Mouse (Mus musculus) lung, postnatal 0 days (tissue): ENCODE data around the gene Rptor. TPM values are rescaled to one million over a fixed set of nuclear protein-coding genes. Genes with fewer than 3 reads are reported as not detected.
A peak's percentile ranks its signal among the peaks of the same experiment; 100 is the strongest.

Source experiments
- ATAC-seq: fragments of 200-750 bp; cut with Nextera tagmentation; 2 replicates; pipeline ENCODE4 v1.8.0; 2017; ENCODE audit warnings: moderate library complexity
- DNase-seq: peaks from one replicate; pipeline ENCODE4 v3.0.0-alpha.2; 2016; ENCODE audit warnings: low spot score
- H3K27ac ChIP-seq: fragments of 300-500 bp; sonication (generic); 2 replicates; pipeline ENCODE4 v1.5.1; 2014; ENCODE audit warnings: antibody characterized with exemption, mild to moderate bottlenecking, low read length, mixed read lengths
- H3K27me3 ChIP-seq: fragments of 300-500 bp; sonication (generic); replicated peaks from 2 replicates; pipeline ENCODE4 v1.6.1; 2014; ENCODE audit warnings: low read length, mixed read lengths; ENCODE audit not compliant: insufficient read depth
- H3K36me3 ChIP-seq: fragments of 300-500 bp; sonication (generic); 2 replicates; pipeline ENCODE4 v1.6.1; 2014; ENCODE audit warnings: low read length, mixed read lengths; ENCODE audit not compliant: insufficient read depth
- H3K4me1 ChIP-seq: fragments of 300-500 bp; sonication (generic); 2 replicates; pipeline ENCODE4 v1.6.1; 2014; ENCODE audit warnings: antibody characterized with exemption, low read depth, low read length, mixed read lengths; ENCODE audit not compliant: insufficient read depth
- H3K4me2 ChIP-seq: fragments of 300-500 bp; sonication (generic); replicated peaks from 2 replicates; pipeline ENCODE4 v1.6.1; 2014; ENCODE audit warnings: low read depth, mild to moderate bottlenecking, low read length, moderate library complexity, mixed read lengths
- H3K4me3 ChIP-seq: fragments of 300-500 bp; sonication (generic); 2 replicates; pipeline ENCODE4 v1.5.1; 2014; ENCODE audit warnings: low read depth, low read length
- H3K9ac ChIP-seq: fragments of 300-500 bp; sonication (generic); replicated peaks from 2 replicates; pipeline ENCODE4 v1.6.1; 2014; ENCODE audit warnings: low read depth, mild to moderate bottlenecking
- H3K9me3 ChIP-seq: fragments of 300-500 bp; sonication (generic); 2 replicates; pipeline ENCODE4 v1.6.1; 2016; ENCODE audit warnings: low read length, mixed read lengths
- CTCF ChIP-seq: IDR thresholded peaks from 2 replicates; pipeline ENCODE4 v1.5.1; 2016; ENCODE audit warnings: antibody characterized with exemption, mild to moderate bottlenecking
- EP300 ChIP-seq: IDR thresholded peaks from 2 replicates; pipeline ENCODE4 v1.6.1; 2016; ENCODE audit warnings: antibody characterized with exemption, mild to moderate bottlenecking, control low read depth
- WGBS: fragments of 180-500 bp; shearing (Covaris S2); extraction: QIAGEN DNeasy Blood & Tissue Kit; methylation state at CpG from one replicate; pipeline ENCODE4 v1.1.7; 2014; 5-methylcytosine and 5-hydroxymethylcytosine counted together
- polyA plus RNA-seq: library from polyadenylated mRNA; unstranded; fragments of >200 nt; fragmentation: Nextera tagmentation; extraction: Ambion mirVana; gene quantifications from 2 replicates; pipeline ENCODE4 v1.2.1, GENCODE M21; 2015

Rptor gene
- polyA plus RNA-seq, 1 experiment from 2014 or later = 5.3 TPM

DNA sequence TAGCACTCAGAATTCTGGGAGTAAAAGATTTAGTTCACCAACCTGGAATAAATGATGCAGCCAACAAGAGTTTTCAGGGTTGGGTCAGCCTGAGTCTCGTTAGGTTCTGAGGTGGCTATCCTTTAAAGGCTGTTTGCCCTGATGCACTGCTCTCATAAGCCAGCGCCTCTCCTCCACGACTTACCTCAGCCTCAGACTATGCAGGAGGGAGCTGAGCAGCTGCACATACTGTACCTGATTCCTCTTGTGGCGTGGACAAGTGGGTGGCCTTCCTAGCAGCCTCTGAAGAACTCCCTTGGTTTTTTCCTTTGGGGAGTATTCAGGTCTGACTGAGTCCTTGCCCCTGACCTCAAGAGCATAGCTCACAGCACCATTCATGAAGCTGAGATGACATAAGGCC lies 209.4 kb downstream of the Rptor start:
- Histone ChIP-seq H3K9ac (no peak overlapping the region), H3K27ac (no peak overlapping the region), H3K4me1 (peaks cover 3% of the 10 kb centered on the region; the same call in 1 of the 2 replicates), H3K9me3 (no peaks in the 10 kb centered on the region), H3K4me2 (no peak overlapping the region), H3K27me3 (no peaks in the 10 kb centered on the region), H3K36me3 (peaks cover 12% of the 10 kb centered on the region; the same call in 1 of the 2 replicates), H3K4me3 (no peak overlapping the region)
- ATAC-seq (no peak), DNase-seq (no peak)
- TF ChIP-seq EP300 (no peak), CTCF (no peak)
- WGBS = 92% methylated on average over 4 of the region's 4 CpGs

DNA sequence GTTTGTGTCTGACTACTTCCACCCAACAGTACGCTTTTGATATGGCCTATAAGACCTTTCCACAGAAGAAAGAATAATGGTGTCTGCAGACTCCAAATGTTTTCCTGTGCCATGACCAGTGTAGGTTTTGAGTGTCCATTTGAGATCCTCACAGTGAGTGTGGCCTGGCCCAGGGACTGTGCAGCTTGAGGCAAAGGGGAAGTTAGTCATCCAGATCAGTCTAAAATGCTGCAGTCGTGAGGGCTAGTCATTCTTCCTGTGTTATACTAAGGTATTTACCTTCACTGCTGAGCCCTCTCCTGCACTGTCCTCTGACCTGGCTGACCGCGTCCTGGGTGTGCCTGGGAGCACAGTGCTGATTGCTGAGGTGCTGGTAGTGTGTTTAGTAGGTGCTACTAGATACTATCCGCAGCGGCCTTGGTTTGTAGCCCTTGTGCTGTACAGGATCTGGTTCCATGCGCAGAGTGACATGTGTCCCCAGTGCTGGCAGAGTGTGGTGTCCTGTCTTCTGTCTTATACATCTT lies 211.4 kb downstream of the Rptor start:
- H3K9me3 ChIP-seq = no peaks in the 10 kb centered on the region
- 85% methylated on average over 7 of the region's 7 CpGs for WGBS
- no peak overlapping the region for H3K9ac ChIP-seq
- H3K4me2 ChIP-seq = no peak overlapping the region
- DNase-seq = no peak
- H3K36me3 ChIP-seq = peaks cover 22% of the 10 kb centered on the region
- no peaks in the 10 kb centered on the region for H3K27me3 ChIP-seq
- ATAC-seq = no peak
- H3K4me1 ChIP-seq = no peaks in the 10 kb centered on the region
- TF ChIP-seq CTCF (no peak), EP300 (no peak)
- H3K27ac ChIP-seq = no peak overlapping the region
- H3K4me3 ChIP-seq = no peak overlapping the region

DNA sequence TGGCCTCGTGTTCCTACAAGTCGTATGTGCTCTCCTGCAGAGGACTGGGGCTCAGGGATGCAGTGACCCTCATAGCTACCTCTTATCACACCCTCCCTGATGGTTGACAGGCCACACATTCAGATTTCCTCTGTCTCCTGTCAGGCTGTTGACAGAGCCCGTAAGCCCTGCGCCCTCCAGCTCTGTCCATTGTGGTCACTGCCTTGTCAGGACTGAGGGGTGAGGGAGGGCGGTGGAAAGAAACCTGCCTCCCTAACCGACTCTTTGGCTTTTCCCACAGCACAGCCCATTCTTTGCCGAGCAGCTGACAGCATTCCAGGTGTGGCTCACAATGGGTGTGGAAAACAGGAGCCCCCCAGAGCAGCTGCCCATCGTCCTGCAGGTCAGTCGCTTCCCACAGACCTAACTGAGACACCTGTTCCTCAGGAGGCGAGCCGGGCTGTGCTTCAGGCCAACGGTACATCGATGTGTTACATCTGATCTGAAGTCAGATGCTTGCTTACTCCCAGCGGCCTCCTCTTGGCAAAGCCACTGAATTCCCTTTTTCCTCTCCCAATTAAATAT lies 214.2 kb downstream of the Rptor start:
- ATAC-seq = no peak
- WGBS = 73% methylated on average over 14 of the region's 14 CpGs
- Histone ChIP-seq H3K9me3 (no peaks in the 10 kb centered on the region), H3K27ac (peak overlapping the region; percentile 38; the same call in 1 of the 2 replicates), H3K4me2 (no peak overlapping the region), H3K36me3 (peaks cover 22% of the 10 kb centered on the region), H3K4me3 (no peak overlapping the region), H3K27me3 (no peaks in the 10 kb centered on the region), H3K9ac (no peak overlapping the region), H3K4me1 (no peaks in the 10 kb centered on the region)
- no peak for DNase-seq
- TF ChIP-seq CTCF = no peak
- no peak for TF ChIP-seq EP300

DNA sequence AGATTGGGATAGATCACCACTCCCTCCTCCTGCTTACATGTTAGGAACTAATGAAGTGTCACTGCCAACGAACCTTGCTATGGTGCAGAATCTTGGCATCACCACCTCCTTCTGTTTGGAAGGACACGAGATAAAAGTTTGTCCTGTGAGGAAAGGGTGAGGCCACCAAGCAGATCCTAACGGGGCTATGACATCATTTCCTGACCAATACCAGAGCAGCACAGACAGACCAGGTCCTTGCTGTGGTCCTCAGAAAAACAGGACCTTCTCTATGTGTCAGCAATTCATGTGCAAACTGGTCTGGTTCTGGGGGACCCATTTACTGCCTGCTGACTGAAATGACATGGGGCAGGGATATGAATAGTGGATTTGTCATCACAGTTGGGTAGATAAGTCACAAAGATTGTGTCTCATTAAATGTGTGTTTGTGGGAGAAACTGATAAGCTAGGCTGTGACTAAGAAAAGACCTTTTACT lies 214.7 kb downstream of the Rptor start:
- no peak for TF ChIP-seq CTCF
- peak; percentile 79 for TF ChIP-seq EP300
- Histone ChIP-seq H3K4me3 (no peak overlapping the region), H3K27me3 (no peaks in the 10 kb centered on the region), H3K4me2 (no peak overlapping the region), H3K9me3 (no peaks in the 10 kb centered on the region), H3K9ac (no peak overlapping the region), H3K36me3 (peaks cover 22% of the 10 kb centered on the region), H3K4me1 (no peaks in the 10 kb centered on the region), H3K27ac (peak overlapping the region; percentile 4; the same call in 1 of the 2 replicates)
- WGBS = 39% methylated on average over 3 of the region's 3 CpGs
- peak; percentile 67 for DNase-seq
- ATAC-seq = peak; percentile 86

DNA sequence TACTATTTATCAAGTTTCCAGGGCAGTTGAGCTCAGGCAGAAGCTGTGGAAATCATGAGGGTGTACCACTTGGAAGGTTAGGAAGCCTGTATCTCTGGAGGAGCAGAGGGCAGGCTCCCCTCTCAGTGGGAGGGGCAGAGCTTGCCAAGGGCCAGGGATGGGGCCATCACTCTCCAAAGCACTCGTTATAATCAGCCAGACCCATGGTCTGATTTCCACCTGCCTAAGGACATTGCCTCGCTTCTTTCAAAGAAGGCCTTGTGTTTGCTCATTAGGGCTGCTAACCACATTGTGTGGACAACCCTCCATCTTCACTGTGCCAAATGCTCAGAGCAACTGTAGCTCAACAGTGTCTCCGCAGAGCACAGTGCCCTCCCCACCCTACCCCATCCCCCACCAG lies 215.2 kb downstream of the Rptor start:
- 70% methylated on average over 3 of the region's 3 CpGs for WGBS
- H3K9me3 ChIP-seq = no peaks in the 10 kb centered on the region
- DNase-seq (no peak), ATAC-seq (no peak)
- no peak overlapping the region for H3K4me3 ChIP-seq
- no peak overlapping the region for H3K9ac ChIP-seq
- H3K27ac ChIP-seq = peak overlapping the region; percentile 4; the same call in 1 of the 2 replicates
- H3K27me3 ChIP-seq = no peaks in the 10 kb centered on the region
- no peak overlapping the region for H3K4me2 ChIP-seq
- peaks cover 22% of the 10 kb centered on the region for H3K36me3 ChIP-seq
- TF ChIP-seq CTCF = no peak
- no peak for TF ChIP-seq EP300
- H3K4me1 ChIP-seq = no peaks in the 10 kb centered on the region

DNA sequence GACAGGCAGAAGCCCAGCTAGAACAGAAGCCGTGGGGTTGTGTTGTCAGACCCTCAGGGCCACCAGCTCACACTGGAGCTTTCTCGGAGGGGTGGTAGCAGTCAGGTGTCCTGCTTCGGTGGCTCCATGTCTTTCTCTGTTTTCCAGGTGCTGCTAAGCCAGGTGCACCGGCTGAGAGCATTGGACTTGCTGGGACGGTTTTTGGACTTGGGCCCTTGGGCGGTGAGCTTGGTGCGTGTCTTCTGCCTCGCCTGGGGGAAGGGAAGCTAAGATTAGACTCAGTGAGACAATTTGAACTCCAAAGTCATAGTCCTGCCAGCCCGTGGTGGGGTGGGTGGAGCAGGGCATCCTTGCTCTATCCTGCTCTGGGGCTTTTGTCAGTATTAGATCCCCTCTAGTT lies 218.8 kb downstream of the Rptor start:
- Histone ChIP-seq H3K9ac (no peak overlapping the region), H3K36me3 (peaks cover 18% of the 10 kb centered on the region; the same call in 1 of the 2 replicates), H3K4me3 (no peak overlapping the region), H3K27me3 (no peaks in the 10 kb centered on the region), H3K27ac (no peak overlapping the region), H3K4me1 (no peaks in the 10 kb centered on the region), H3K9me3 (no peaks in the 10 kb centered on the region), H3K4me2 (no peak overlapping the region)
- TF ChIP-seq EP300 (no peak), CTCF (no peak)
- ATAC-seq (no peak), DNase-seq (no peak)
- 87% methylated on average over 9 of the region's 9 CpGs for WGBS
